Mouse (Mus musculus): ENCODE measurements at regions not wholly inside any gene's neighbourhood (a gene's known extent, or its start where the extent isn't known, plus 50 kb on each side); places are given as distances from the start of the nearest gene placed in this dataset.

DNA sequence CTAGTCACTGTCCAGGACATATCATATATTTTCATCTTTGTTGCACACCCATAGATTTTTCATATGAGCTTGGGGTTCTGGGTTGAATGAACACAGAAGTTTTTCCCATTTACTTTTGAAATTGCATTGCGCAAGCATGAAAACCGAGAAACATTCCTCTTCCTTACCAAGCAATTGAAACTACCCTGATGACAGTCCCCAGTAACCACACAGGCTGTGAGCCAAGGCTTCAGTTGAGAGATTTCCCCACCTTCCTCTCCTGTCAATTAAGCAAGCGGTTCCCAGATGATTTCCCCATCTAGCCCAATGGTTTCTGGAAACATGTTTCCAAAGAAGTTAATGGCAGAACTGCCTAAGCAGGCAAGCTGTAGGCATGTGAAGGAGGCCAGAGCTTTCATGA is 81.8 kb upstream of the Inhba start:
- no peak for DNase-seq (ENCODE audit: low spot score)

DNA sequence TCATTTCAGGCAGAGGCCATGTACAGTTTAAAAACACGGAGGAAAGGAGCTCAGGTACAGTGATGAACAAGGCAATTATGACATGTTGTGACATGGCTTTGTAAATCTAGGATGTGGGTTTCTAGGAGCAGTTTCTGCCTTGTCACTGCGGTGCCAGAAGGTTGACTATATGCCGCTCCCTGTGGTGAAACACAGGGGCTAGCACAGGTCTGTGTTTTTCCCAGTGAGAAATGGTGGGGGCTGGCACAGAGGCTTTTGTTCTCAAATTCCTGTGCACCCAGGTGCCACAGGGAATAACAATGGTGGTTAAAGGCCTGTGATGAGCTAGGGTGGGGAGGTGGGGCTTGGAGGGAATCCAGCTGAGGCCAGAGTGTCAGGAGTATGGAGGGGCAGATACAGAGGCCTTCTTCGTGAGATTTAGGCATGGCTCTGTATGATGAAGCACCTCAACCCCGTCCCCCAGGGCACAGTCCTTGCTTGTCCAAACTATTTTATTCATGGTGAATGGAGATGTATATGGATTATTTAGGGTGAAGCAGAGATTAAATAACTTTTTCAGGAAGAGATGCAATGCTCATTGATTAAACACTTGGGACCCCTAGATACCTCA is 80.0 kb upstream of the Inhba start:
- DNase-seq (ENCODE audit: low spot score), result no peak

DNA sequence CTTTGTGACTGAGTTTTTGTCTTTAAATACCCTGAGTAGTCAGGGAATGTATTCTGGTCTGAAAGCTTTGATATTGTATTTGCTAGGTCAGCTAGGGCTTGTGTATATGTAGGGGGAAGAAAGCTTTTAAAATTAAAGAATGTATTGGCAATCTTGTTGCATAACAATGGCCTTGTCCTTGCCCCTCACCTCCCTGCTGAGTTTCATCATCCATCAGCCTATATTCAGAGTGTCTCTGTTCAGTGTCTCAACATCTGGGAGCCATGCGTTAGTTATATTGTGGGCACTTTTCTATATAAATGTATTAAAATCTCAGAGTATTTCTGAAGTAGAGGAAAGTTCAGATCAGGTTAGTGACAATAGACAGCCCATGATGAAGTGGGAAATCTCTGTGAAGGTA is 76.0 kb upstream of the Inhba start:
- DNase-seq (ENCODE audit: low spot score), result no peak

DNA sequence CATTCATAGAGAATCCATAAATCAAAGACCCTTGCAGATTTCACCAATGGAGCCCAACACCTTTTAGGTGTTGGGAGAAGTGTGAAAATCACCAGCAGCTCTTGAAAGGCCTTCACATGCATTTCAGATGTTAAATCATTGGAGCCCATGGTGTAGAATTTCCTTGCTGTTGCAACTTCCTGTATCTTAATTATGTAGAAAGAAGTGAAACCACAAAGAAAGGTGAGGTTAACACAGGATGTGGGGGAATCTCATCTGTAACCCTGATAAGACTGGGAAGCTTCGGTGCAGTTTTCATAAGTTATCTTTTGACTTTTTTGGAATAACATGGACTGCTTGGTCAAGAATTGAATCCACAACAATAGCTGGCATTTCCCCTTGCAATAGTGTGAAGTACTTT is 75.5 kb upstream of the Inhba start:
- DNase-seq (ENCODE audit: low spot score), result no peak

DNA sequence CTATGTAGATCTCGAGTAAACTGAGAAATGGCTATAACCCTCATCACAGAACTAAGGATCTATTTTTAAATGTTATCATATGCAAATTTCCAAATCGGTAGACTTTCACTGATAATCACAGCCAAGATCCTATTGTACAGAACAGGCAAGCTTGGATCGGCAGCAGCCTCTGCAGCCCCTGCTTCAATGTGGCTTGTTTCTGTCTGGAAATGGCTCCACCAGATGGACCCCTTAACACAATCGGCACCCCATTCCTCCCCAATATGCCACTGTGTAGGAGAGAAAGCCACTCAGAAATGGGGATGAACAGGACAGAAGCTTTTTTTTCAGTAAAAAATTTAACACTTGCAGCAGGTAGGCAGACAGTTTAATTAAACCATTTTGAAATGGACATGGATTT is 61.5 kb upstream of the Inhba start:
- DNase-seq (ENCODE audit: low spot score), result no peak

DNA sequence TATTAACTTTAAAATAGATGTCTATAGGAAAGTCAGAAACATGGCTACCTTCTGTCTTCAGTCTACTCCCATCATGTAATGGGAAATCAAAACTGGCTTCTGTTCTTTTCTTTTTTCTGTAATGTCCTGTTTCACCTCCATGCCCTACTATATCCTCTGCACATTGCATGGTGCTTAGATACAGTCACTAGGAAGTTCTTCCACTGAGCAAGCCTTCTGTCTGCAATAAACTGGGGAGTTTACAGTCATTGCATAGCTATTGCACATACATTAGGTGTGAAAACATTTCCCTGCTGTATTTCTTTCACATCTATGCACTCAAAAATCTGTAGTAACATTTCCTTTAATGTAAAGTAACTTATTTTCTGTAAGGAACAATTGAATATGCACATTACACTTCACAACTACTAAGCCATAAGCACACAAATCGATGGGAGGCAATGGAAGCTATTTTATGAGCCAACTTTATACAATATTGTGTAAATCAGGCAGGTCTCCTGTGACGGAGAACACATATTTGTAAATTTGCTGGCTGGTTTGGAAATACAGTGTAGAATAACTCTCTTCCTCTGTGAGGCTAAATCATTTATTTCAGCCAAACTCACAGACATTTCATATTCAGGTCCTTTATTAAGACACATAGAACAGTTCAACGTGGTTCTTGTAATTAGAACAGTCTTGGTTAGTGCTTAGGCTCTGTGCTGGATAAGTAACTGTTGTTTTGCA is 60.6 kb upstream of the Inhba start:
- no peak for DNase-seq (ENCODE audit: low spot score)
